Mouse (Mus musculus): ENCODE data around the gene Fgfr4. TPM values are rescaled to one million over a fixed set of nuclear protein-coding genes. Genes with fewer than 3 reads are reported as not detected.
"Not testable (repeated sequence)": the region's sequence is repeated elsewhere in the genome, so short reads cannot be mapped to it uniquely, and the experiment has no call there.

Gene Fgfr4
- total and polyA plus RNA-seq, 3 experiments, result 0.07 to 0.21 (median 0.21) TPM

DNA sequence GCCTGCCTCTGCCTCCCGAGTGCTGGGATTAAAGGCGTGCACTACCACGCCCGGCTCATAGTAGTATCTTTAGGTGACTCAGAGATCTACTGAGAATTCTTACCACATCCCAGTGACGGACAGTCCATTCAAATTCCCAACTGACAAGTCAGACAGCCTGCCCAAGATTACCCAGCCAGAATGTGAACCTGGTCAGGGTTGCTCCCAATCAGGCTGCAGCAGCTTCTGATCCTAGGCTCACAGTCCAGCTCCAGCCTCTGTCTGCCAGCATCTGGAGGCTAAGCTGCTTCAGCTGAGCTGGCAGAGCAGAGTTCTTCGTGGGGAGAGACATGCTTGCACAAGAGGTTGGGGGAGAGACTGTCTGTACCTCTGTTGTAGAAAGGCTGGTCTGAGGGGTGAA, 30.9 kb downstream of the Fgfr4 start:
- no peaks in the 10 kb centered on the region for H3K79me2 ChIP-seq (replicated peaks; ENCODE audit: control insufficient read depth, insufficient read depth, low read length)
- intact Hi-C loops (cut with DNase I), result loop anchor here (5.0 kb wide), 3 partner anchors 34 to 139 kb away; partner anchors contain the start of genes Prelid1 and Rab24
- TF ChIP-seq POLR2A (IDR thresholded peaks at IDR 0.05; ENCODE audit: insufficient read depth, low read depth, low read length), result no peak
- no peak for TF ChIP-seq CTCF (IDR thresholded peaks at IDR 0.05)
- TF ChIP-seq EP300 (IDR thresholded peaks at IDR 0.05; ENCODE audit: insufficient read depth, low read depth, low read length), result no peak
- no peak overlapping the region for H3K27ac ChIP-seq
- no peaks in the 10 kb centered on the region for H3K36me3 ChIP-seq (ENCODE audit: control insufficient read depth, insufficient read depth, low read length)
- H3K4me1 ChIP-seq (ENCODE audit: control insufficient read depth, insufficient read depth, low read length), result no peaks in the 10 kb centered on the region; the same call in 1 of the 2 replicates
- H3K4me3 ChIP-seq, result no peak overlapping the region
- no peak overlapping the region for H3K9ac ChIP-seq (ENCODE audit: low read depth, low read length)
- WGBS, result 78% methylated on average over 6 of the region's 6 CpGs
- no peaks in the 10 kb centered on the region for H3K27me3 ChIP-seq (ENCODE audit: control insufficient read depth, insufficient read depth, low read length)
- no peak for DNase-seq

DNA sequence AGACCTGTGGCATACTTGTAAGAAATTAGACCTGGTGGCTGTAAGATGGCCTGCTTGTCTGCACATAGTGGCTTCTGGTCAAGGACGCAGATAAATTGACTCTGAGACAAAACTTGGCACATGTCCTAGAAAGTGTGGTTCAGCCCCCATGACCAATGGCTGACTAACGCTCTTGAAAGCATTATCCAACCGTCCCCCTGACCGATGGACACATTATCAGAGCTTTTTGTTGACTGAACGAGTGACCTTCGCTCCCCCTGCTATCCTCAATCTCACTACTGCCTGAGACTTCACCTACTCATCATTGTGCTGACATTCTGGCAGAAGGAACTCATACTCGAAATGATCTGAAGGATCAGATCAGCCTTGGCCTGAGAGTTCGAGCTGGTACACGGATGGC, 34.6 kb downstream of the Fgfr4 start:
- WGBS, result 11% methylated on average over 4 of the region's 9 CpGs
- H3K4me1 ChIP-seq (ENCODE audit: control insufficient read depth, insufficient read depth, low read length); H3K36me3 ChIP-seq (ENCODE audit: control insufficient read depth, insufficient read depth, low read length); H3K27me3 ChIP-seq (ENCODE audit: control insufficient read depth, insufficient read depth, low read length); H3K79me2 ChIP-seq (replicated peaks; ENCODE audit: control insufficient read depth, insufficient read depth, low read length); intact Hi-C loops (cut with DNase I); H3K27ac ChIP-seq; H3K9ac ChIP-seq (ENCODE audit: low read depth, low read length); DNase-seq; H3K4me3 ChIP-seq: not testable (repeated sequence)

DNA sequence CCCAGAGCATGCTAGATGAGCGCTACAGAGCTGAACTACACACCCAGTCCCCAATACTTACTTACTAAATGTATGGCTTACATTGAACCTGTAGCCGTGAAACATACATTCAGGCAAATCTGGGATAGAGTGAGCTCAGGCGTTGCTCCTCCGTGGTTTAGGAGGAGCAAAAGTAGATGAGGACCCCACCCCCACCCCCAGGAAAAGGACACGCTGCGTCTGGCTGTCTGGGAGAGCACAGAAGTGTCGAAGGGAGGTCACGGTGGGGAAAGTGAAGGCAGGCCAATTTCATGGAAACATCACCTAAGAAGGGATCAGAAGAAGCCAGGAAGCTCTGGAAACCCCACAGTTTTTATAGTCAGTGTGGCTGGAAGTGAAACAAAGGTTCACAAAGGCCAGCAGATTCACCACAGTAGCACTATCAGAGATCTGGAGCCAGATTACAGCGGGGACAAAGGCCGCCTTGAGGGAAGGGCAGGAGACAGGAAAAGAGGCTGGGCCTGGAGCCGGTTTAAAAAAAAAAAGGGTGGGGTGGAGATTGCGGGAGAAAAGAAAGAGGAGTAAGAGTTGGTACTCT, 37.2 kb downstream of the Fgfr4 start:
- H3K36me3 ChIP-seq (ENCODE audit: control insufficient read depth, insufficient read depth, low read length), result no peaks in the 10 kb centered on the region
- peaks cover 2% of the 10 kb centered on the region; the same call in 1 of the 2 replicates for H3K4me1 ChIP-seq (ENCODE audit: control insufficient read depth, insufficient read depth, low read length)
- peak overlapping the region; percentile 91 for H3K27ac ChIP-seq
- H3K27me3 ChIP-seq (ENCODE audit: control insufficient read depth, insufficient read depth, low read length), result no peaks in the 10 kb centered on the region
- H3K79me2 ChIP-seq (replicated peaks; ENCODE audit: control insufficient read depth, insufficient read depth, low read length), result no peaks in the 10 kb centered on the region
- DNase-seq, result no peak
- WGBS, result 15% methylated on average over 12 of the region's 12 CpGs
- intact Hi-C loops (cut with DNase I), result loop anchor here (2.0 kb wide), 1 partner anchor 19 kb away; the partner anchor contains the start of gene Nsd1
- H3K4me3 ChIP-seq, result peak overlapping the region; percentile 58
- TF ChIP-seq CTCF (IDR thresholded peaks at IDR 0.05) (no peak), POLR2A (IDR thresholded peaks at IDR 0.05; ENCODE audit: insufficient read depth, low read depth, low read length) (no peak), EP300 (IDR thresholded peaks at IDR 0.05; ENCODE audit: insufficient read depth, low read depth, low read length) (no peak)
- peak overlapping the region; percentile 52 for H3K9ac ChIP-seq (ENCODE audit: low read depth, low read length)

DNA sequence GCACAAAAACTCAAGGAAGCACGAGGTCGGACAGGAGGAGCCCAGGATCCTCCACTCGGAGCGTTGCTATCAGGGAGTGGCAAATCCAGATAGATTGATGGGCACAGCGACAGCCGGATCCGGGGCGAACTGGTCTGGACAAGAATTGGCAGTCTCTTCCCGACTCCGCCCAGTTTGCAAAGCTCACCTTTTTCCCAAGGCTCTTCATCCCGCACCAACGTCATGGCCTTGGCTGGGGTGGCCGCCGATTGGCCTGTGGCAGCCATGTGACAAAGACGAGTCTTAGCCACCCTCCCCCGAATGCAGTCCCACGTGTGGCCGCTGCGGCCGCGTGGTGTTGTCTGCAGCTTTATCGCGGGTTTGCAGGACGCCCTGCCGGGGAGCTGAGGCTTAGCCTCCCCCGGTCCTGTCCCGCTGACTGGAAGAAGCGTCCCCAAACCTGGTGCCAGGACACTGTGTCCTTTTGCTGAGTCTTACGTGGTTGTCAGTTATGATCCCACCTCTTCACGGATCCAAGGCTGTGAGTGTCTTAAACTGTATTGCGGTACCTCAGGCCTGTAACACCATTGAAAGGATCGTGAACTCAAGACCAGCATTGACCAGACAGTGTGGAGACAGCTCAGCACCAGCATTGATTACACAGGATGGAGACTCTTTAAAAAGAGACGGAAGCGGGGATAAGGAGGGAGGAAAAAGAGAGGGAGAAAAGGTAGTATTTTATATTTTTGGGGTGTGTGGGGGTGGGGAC, 37.9 kb downstream of the Fgfr4 start:
- intact Hi-C loops (cut with DNase I), result loop anchor here (2.0 kb wide), 1 partner anchor 19 kb away; the partner anchor contains the start of gene Nsd1
- 3% methylated on average over 34 of the region's 34 CpGs for WGBS
- peak overlapping the region; percentile 53 for H3K9ac ChIP-seq (ENCODE audit: low read depth, low read length)
- no peaks in the 10 kb centered on the region for H3K79me2 ChIP-seq (replicated peaks; ENCODE audit: control insufficient read depth, insufficient read depth, low read length)
- no peaks in the 10 kb centered on the region for H3K36me3 ChIP-seq (ENCODE audit: control insufficient read depth, insufficient read depth, low read length)
- H3K4me3 ChIP-seq, result peak overlapping the region; percentile 58
- H3K27ac ChIP-seq, result peak overlapping the region; percentile 91
- peaks cover 2% of the 10 kb centered on the region; the same call in 1 of the 2 replicates for H3K4me1 ChIP-seq (ENCODE audit: control insufficient read depth, insufficient read depth, low read length)
- H3K27me3 ChIP-seq (ENCODE audit: control insufficient read depth, insufficient read depth, low read length), result no peaks in the 10 kb centered on the region
- DNase-seq, result peak; percentile 91 to 95
- TF ChIP-seq EP300 (IDR thresholded peaks at IDR 0.05; ENCODE audit: insufficient read depth, low read depth, low read length), result peak; percentile 67; the same call in 1 of the 2 replicates
- peak; percentile 77 for TF ChIP-seq POLR2A (IDR thresholded peaks at IDR 0.05; ENCODE audit: insufficient read depth, low read depth, low read length)
- TF ChIP-seq CTCF (IDR thresholded peaks at IDR 0.05), result peak; percentile 89

DNA sequence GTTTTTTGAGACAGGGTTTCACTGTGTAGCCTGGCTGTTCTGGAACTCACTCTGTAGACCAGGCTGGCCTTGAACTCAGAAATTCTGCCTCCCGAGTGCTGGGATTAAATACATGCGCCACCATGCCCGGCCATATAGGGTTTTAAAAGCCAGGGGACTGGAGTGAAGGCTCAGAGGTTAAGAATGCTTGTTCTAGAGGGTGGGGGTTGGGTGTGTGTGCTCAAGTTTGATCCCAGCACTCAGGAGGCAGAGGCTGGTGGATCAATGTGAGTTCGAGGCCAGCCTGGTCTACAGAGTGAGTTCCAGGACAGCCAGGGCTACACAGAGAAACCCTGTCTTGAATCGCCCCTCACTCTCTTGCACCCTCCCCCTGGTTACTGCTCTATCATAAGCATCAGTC, 39.1 kb downstream of the Fgfr4 start:
- no peak for DNase-seq
- Histone ChIP-seq H3K4me1 (ENCODE audit: control insufficient read depth, insufficient read depth, low read length) (peaks cover 2% of the 10 kb centered on the region; the same call in 1 of the 2 replicates), H3K27ac (no peak overlapping the region), H3K36me3 (ENCODE audit: control insufficient read depth, insufficient read depth, low read length) (no peaks in the 10 kb centered on the region), H3K79me2 (replicated peaks; ENCODE audit: control insufficient read depth, insufficient read depth, low read length) (no peaks in the 10 kb centered on the region), H3K27me3 (ENCODE audit: control insufficient read depth, insufficient read depth, low read length) (no peaks in the 10 kb centered on the region), H3K4me3 (no peak overlapping the region), H3K9ac (ENCODE audit: low read depth, low read length) (no peak overlapping the region)
- intact Hi-C loops (cut with DNase I), result loop anchor here (2.0 kb wide), 1 partner anchor 17 kb away; the partner anchor contains the start of gene Nsd1
- WGBS, result 97% methylated on average over 5 of the region's 5 CpGs
- TF ChIP-seq EP300 (IDR thresholded peaks at IDR 0.05; ENCODE audit: insufficient read depth, low read depth, low read length), result no peak
- no peak for TF ChIP-seq CTCF (IDR thresholded peaks at IDR 0.05)
- no peak for TF ChIP-seq POLR2A (IDR thresholded peaks at IDR 0.05; ENCODE audit: insufficient read depth, low read depth, low read length)

DNA sequence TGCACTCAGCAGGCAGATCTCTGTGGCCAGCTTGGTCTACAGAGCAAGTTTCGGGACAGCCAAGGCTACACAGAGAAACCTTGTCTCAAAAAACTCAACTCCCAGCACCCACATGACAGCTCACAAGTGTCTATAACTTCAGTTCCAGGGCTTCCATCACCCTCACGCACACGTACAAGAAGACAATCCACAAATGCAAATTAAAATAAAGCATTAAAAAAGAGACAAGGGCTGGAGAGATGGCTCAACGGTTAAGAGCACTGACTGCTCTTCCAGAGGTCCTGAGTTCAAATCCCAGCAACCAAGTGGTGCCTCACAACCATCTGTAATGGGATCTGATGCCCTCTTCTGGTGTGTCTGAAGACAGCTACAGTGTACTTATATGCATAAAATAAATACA, 50.3 kb downstream of the Fgfr4 start:
- 92% methylated on average over 4 of the region's 4 CpGs for WGBS
- H3K79me2 ChIP-seq (replicated peaks; ENCODE audit: control insufficient read depth, insufficient read depth, low read length); H3K27me3 ChIP-seq (ENCODE audit: control insufficient read depth, insufficient read depth, low read length); H3K9ac ChIP-seq (ENCODE audit: low read depth, low read length); H3K27ac ChIP-seq; DNase-seq; H3K36me3 ChIP-seq (ENCODE audit: control insufficient read depth, insufficient read depth, low read length); H3K4me1 ChIP-seq (ENCODE audit: control insufficient read depth, insufficient read depth, low read length); H3K4me3 ChIP-seq; intact Hi-C loops (cut with DNase I): not testable (repeated sequence)
